Mouse (Mus musculus) cortical plate, adult 2 months (tissue): ENCODE data around the gene Gm4869.

Experiments
- CTCF ChIP-seq: fragments of 200-500 bp; IDR thresholded peaks from 2 replicates; pipeline ENCODE4 v1.5.1; 2011; ENCODE audit warnings: mild to moderate bottlenecking, control low read depth, low read length; ENCODE audit not compliant: insufficient read depth; ENCODE audit errors: extremely low read depth
- POLR2A ChIP-seq: fragments of 200-500 bp; IDR thresholded peaks from 2 replicates; pipeline ENCODE4 v1.6.1; 2011; ENCODE audit warnings: mild to moderate bottlenecking, low read length, control low read depth; ENCODE audit not compliant: insufficient read depth; ENCODE audit errors: extremely low read depth

GRCm38 (mm10) chr5:140500736-140501135 lies 55.3 kb downstream of the Gm4869 start:
- TF ChIP-seq POLR2A (no peak), CTCF (no peak)
